Mouse (Mus musculus): ENCODE data around the gene Anapc11.

Anapc11 gene

GRCm38 (mm10) chr11:120628601-120629340 is 30.6 kb downstream of the Anapc11 start:
- no peak for DNase-seq

DNA sequence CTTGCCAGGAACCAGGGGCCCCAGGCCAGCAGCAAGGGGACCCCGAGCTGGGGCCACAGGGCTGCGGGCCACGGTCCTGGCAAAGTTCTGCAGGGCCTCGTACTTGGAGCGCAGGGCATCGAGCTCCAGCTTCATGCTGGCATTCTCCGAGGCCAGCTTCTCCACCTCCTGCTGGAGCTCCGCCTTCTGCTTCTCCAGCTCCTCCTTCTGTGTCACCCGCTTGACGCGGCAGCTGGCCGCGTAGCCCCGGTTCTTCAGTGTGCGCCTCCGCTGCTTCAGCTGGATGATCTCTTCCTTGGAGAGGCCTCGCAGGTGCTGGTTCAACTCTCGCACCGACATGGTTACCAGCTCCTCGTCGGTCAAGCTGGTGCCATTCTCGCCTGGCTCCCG is 31.1 kb downstream of the Anapc11 start:
- peak; percentile 50 to 51 for DNase-seq

DNA sequence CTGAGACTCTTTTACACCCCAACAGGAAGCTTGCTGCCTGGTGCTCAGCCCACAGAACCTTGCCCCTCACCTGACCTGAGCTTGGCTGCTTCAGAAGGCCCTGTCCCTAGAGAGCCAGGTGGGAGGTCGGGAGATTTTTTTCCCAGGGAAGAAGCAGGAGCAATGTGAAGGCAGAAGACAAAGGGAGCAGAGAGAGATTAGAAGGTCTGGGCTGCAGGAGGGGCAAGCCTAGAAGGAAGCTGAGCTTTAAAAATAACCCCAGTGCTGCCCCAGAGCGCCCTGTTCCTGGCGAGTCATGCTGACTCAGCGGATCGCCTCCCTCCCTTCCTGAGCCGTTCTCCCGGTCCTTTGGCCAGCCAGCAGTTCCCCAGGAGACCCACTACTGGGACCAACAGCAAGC is 31.7 kb downstream of the Anapc11 start:
- peak in 1 of 2 experiments; percentile 29 for DNase-seq

- DNase-seq: no peak
Observed at GRCm38 (mm10) chr11:120630401-120630871, 32.2 kb downstream of the Anapc11 start.

DNA sequence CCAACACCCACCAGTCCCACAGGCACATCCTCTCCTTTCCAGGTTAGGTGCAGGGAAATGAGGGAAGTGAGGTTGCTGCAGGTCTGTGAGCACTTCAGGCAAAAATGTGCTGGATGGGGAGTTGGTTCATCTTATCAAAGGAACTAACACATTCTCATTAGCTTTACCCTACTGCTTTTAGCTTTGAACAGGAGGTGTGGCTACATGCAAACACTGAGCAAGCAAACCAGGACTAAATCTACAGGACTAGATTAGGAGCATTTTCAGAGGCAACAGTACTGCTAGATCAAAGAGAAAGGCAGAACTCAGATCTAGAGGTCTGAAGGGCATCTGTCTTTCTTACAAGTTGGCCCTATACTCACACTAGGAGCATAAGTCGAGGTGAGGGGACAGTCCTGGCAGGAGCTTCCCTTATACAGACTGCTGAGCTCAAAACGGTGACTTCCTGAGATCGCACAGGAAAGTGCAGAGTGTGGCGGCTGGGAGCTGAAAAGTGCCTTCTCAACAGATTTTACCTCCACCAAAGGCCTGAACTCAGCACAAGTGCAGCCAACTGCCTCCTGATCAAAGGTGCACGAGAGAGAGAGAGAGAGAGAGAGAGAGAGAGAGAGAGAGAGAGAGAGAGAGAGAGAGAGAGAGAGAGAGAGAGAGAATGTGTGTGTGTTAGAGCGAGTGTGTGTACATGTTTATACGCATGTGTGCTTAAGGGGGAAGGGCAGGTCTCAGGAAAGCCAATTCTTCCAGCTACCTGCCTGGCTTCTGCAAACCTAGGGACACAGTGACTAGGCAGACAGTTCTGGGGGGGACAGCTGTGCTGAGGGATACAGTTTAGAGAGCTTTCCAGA is 32.9 kb downstream of the Anapc11 start:
- DNase-seq: no peak

GRCm38 (mm10) chr11:120631726-120632448 is 33.7 kb downstream of the Anapc11 start:
- no peak for DNase-seq

GRCm38 (mm10) chr11:120632559-120633519 is 34.6 kb downstream of the Anapc11 start:
- peak; percentile 65 to 66 for DNase-seq

GRCm38 (mm10) chr11:120633520-120634343 is 35.5 kb downstream of the Anapc11 start, which contains the start of gene Mafg:
Gene Mafg (minus strand): TSS chr11:120633600.
- peak; percentile 88 to 90 for DNase-seq

GRCm38 (mm10) chr11:120634810-120635209 is 36.6 kb downstream of the Anapc11 start:
- no peak for DNase-seq

GRCm38 (mm10) chr11:120641255-120641654 is 43.0 kb downstream of the Anapc11 start:
- DNase-seq: no peak

DNA sequence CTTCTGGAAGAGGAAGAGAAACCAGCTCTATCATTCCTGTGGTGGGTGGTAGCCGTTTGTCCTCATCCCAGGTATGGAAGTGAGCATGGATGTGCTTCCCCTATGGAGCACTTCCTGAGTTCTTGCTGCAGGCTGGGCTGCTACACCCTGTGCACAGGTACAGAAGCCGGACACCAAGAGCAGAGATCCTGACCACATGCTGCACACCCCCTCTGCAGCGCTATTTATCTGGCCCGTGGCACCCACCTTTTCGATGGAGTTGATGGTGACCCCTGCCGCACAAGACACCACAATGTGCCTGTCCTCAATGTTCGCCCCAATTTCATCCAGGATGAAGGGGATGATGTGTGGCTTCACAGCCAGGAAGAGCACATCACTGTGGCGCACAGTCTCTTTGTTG is 43.6 kb downstream of the Anapc11 start:
- DNase-seq: no peak

DNA sequence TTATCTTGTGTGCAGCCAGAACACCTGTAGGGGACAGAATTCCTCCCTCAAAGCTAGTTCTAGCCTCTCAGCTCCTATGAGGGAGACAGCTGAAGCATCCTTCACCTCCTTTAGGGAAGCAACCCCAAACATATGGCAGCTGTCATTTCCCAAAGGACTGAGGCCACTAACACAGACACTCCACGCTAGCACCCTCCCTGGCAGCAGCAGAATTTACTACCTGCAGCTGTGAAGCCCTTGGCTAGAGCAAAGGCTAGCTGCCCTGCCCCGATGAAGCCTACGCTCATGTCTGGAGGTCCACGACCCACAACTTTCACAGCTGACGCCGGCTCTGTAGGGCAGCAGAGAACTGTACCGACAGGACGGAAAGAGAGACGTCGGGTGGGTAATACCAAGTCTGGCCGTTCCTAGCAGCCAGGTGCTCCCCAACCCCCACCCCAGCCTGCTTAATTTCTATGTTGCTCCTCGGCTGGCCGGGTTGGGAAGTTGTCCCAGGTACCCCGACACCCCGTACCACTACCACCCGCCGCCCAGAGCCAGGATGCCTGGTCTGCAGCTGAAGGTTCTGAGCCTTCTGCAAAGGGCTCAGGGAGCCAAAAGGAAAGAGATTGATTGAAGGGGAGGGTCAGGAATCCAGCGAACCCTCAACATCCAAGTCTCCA is 44.8 kb downstream of the Anapc11 start:
- peak in 1 of 2 experiments; percentile 39 for DNase-seq

GRCm38 (mm10) chr11:120643601-120643987 is 45.4 kb downstream of the Anapc11 start, which contains the start of gene Pycr1:
Gene Pycr1 (minus strand): TSS chr11:120643769.
- DNase-seq: peak; percentile 91 to 92

DNA sequence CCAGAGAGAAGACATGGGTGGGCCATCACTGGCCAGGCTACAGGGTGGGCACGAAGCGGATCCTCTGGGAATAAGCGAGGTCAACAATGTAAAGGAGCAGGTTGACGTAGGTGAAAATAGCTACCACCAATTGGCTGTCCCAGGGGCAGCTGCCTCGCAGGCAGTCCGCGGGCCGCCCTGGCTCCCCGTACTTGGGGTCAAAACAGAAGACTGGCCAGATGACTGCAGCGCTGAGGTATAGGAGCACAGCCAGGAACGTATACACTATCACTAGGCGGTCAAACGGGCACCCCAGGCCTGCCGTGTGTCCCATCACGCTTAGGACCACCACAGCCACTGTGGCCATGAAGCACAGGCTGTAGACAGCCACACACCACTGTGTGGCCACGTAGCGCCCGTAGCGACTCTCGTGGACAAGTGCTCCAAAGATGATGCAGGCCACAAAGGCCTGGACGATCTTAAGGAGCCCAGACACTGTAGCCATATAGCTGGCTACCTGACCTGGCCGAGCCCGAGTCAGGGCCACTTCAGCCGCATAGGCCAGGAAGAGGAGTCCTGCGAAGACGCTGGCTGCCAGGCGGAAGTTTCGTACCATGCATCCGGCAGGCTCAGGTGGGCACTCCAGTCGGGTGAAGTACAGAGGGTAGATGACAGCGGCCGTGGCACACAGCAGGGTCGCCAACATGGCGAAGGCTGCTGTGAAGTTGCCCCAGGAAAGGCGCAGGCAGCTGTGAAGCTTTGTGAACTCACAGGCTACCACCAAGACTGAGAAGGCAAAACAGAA is 49.0 kb downstream of the Anapc11 start:
- no peak for DNase-seq

DNA sequence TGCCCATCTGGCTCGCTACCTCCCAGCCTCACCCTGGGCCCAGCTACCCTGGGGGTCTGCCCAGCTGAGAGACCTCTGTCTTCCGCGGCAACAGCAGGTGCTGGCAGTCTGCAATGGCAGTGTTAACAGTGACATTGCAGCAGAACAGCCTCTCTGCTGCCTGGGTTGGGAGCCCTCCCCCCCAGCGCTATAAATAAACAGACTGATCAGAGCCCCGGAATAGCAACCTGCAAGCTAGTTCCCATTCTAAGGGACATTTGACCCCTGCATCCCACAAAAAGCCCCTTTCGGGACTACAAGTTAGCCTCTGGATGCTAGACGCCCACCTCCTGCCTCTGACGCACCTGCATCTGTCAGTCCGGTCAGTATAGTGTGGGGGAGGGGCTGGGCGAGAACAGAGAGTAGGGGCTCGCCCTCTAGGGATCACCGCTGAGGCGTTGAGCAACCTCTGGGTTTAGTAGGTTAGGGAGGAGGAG is 49.8 kb downstream of the Anapc11 start, which contains the start of gene Myadml2:
TSS of gene Myadml2 (minus strand) at position 158 of the 476 bp plus-strand sequence.
- peak; percentile 43 to 53 for DNase-seq

- no peak for DNase-seq
Observed at GRCm38 (mm10) chr11:120651872-120652271, 53.7 kb downstream of the Anapc11 start.

GRCm38 (mm10) chr11:120654741-120655140 is 56.5 kb downstream of the Anapc11 start:
- no peak for DNase-seq

DNA sequence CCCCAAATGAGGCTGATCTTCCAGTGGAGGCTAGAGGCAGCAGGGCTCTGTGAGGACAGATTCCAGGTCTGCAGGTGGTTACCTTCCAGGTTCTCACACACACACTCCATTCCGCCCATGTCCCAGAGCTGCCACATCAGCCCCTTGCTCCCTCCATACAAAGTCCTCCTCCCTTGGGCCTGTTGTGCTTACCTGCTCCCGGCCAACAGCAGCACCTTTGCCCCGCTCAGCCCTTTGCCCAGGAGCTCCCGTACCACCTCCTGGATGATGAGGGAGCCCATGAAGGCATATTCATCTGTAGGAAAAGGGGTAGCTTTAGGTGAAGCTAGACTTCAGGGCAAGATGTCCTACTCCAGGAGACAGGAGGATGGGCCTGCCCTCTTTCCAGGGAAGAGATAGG is 59.1 kb downstream of the Anapc11 start:
- no peak for DNase-seq
